Mouse (Mus musculus): Measurements from ENCODE around the gene Ddx39.

The Ddx39 gene

DNA sequence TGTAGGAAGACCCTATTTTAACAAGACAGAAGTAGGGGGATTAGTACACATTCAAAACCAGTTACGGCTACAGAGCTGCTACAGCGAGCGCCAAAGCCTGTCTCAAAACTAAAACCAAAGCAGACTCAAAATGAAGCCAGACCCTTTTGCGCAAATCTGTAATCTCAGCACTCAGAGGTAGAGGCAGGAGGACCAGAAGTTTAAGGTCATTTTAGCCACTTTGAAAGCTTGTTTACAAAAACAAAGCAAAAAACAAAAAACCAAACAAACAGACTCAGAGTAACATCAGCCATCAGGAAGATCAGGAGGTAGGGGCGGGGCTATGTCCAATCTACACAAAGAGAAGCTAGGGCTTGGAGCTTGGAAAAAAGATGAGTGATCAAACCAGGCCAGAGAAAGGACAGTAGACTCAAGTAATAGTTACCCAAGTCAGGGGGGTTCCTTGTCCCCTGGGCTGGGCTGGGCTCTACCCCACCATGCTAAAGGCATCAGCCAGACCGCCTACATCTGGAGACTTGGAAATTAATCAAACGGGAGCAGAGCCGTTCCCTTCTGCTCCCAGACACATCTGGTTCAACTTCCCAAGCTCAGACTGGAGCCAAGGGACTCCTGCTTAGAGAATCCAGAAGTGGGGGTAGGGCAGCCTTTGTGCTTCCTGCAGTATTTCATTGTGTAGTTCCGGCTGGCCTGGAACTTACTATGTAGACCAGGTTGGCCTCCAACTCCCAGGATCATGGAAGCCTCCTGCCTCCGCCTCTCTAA, 24.2 kb downstream of the Ddx39 start:
- no peak for DNase-seq

DNA sequence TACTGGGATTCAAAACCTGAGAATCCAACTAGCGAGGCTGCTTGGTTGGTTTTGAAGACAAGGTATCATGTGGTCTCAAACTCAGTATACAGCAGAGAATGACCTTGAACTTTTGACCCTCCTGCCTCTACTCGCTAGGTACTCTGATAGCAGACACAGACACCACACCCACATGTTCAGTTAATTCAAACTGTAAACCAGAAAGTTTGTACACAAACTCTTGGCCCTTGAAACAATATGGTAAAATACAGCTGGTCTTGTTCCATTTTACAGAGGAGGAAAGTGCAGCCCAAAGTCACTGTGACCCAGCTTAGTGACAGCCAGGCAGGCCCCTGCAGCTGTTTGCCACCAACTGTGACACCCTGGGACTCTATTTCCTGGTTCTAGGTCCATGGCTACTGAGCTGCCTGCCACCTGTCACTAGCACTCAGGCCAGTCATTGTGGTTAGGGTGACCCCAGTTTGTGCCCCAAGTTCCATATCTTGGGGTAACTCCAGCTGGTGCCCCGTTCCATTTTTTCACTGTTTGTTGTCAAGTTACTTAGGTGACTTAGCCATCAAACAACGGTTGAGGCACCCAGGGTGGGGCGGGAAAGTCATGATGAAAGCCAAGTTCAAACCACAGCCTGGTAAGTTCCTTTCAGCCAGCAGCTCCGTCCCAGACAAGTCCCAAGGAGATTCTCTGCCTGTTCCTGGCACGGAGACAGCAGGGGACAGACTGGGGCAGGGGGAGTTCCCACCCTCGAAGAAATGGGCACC, 24.9 kb downstream of the Ddx39 start:
- DNase-seq, result no peak

DNA sequence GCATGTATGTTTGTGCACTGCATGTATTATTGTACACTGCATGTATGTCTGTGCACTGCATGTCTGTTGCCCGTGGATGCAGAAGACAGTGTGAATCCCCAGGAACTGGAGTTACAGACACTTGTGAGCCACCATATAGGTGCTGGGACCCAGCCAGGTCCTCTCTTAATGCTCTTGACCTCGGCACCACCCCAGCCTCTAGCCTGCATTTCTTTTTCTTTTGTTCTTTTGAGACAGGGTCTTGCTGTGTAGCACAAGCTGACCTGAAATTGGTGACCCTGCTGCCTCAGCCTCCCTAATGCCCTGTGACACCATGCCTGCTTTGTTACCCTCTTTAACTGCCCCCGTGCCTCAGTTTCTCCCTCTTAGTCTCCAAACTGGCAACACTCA, 25.6 kb downstream of the Ddx39 start:
- no peak for DNase-seq

DNA sequence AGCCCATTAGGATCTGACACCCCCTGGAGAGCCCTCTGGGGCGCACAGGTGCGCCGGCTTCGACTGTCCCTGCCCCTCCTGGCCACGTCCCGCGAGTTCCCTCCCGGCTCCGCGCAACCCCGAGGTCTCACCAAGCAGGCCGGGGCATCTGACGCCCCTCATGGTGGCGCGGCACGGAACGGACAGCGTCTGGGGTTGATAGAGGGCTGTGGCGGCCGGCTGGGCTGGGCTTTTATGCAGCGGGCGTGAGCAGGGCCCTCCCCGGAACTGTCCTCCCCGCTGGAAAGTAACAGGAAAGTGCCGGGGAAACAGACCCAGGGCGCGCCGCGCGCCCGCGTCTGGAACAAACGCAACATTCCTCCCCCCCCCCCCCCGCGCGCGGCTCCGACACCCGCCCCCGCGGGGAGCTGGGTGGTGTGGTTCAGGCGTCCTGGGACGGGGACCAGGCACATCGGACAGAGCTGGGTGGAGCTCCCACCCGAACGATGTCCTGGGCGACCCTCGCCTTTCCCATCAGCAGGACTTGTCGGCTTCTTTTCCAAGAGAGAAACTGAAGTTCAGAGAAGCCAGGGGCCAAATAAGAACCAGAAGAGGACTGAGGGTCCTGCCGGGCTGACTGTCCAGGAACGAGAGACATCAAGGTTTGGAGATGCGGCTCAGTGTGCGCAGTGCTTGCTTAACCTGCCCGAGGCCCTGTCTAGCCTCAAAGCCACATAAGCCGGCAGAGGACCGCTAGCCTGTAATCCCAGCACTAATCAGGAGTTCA, 26.2 kb downstream of the Ddx39 start, which contains the start of gene Adgre5:
Adgre5 (minus strand) TSS at position 351 of the 766 bp plus-strand sequence.
- DNase-seq, result no peak

DNA sequence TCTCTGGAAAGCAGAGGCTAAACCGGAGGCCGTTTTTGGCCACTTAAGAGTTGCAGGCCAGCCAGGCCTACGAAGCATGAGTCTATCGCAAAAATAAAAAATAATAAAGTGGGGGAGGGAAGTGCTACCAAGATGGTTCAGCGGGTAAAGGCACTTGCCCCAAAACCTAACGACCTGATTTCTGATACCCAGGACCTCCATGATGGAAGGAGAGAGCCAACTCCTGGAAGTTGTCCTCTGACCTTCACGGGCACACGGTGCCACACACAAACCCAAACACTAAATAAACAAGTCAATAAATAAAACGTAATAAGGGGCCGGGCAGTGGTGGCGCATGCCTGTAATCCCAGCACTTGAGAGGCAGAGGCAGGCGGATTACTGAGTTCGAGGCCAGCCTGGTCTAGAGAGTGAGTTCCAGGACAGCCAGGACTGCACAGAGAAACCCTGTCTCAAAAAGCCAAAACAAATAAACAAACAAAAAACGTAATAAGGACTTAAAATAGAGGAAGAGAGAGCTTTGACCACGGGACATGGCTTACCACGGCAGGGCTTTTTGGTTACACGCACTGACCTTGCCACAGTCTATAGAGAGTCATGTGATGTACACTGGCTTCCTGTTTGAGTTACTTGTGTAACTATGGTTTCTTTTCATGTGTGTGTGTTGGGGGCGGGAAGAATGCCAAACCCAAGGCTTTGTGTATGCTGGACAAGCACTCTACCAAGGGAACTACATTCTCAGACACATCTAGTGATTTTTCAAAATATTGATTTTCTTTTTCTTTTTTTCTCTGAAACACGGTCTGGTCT, 27.1 kb downstream of the Ddx39 start:
- no peak for DNase-seq

DNA sequence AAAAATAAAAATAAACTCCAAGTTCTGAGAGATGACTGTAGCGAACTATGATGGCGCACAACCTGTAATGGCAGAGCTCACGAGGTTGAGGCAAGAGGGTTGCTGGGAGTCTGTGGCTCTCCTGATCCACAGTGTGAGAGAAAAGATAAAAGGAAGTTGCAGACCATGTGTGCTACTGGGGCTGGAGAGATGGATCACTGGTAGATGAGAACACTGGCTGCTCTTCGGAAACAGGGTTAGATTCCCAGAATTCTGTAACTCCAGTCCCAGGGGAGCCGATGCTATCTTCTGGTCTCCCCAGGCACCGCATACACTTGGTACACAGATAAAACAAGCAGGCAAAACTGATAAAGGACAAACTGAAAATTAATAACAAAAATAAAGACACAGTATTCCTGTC, 28.0 kb downstream of the Ddx39 start:
- no peak for DNase-seq

DNA sequence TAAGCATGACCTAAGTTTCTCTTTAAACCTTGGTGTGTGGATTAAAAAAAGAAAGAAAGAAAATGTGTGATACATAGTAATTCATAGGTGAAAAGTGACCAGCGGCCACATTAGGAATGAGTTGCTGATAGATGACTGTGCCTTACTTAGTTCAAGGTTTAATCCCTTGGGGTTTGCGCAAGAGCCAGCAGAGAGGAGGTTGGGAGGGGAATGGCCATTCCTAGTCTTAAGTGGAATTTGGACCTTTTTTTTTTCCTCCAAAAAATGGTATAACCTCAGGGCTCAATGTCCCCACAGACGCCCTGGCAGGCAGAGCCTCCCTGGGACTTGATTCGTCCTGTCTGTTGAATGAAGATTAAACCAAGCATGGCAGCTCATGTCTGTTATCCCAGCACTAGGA, 29.1 kb downstream of the Ddx39 start:
- no peak for DNase-seq

DNA sequence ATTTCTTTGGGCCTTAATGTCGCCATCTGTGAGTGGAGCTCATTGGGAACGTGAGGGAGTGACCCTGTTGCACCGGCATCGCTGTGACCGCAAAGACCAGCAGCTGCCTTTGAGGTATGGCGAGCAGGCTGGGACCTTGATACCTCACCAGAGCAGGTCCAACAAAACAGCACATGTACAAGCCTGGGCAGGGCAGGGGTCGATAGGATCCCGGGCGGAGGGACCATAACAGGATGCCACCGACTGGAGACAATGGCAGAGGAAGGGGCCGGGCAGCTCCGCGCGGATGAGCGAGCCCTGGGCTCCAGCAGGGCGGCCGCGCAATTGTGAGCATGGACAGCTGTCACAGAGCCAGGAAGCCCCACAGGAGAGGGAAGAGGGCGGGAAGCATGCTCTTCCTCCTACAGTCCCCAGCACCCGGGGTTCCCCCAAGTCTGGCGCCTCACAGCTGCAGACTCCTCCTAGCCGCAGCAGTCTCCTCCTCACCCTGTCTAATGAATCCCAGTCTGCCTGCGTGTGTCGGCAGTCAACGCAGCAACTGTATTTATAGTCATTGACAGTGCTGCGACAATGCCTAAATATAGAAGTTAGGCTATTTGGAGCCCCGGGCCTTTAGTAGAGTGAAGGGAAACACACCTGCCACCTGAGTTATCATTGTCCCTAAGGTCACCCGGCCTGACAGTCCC, 32.8 kb downstream of the Ddx39 start:
- DNase-seq, result peak; percentile 13 to 16

DNA sequence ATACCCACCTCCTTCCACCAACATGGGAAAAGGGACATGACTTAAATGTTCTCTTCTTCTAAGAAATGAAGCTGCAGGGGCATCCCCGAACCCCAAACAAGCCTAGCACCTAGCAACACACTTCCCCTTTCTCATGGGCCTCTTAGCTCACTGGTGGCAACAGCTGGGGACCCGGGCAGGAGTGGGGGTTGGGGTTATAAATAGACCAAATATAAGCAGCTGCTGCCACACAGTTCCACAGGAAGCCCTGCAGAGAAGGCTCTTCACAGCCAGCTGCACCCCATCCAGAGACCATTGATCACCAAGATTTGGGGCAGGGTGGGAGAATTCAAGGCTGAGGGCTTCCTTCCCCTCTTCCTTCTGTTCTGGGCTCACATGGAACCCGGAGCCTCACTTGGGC, 33.7 kb downstream of the Ddx39 start:
- no peak for DNase-seq

DNA sequence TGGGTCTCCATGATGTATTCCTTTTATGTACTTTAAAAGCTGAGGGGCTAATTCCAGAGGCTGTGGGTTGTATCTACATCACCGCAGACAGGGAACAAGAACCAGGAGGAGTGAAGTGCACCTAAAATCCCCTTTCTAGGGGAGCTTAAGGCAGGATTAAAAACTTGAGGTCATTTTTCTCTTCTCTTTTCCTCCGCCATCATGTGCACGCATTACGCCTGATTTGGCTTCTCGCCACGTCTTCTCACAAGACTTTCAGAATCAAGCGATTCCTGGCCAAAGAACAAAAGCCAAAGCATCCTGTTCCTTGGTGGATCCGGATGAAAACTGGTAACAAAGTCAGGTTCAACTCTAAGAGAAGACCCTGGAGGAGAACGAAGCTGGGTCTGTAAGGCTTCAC, 34.3 kb downstream of the Ddx39 start:
- DNase-seq, result no peak

DNA sequence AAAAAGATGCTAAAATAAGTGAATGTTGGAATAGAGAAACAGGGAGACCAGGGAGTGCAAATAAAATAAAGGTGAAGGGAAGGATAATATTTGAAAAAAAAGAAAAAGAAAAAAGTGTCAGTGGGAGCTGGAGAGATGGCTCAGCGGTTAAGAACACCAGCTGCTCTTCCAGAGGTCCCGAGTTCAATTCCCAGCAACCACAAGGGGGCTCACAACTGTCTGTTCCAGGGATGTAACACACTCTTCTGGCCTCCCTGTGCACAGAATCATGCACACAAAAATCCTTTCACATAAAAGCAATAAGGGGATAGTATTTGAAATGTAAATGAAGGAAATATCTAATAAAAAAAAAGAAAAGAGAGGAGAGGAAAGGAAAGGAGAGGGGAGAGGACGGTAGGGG, 39.2 kb downstream of the Ddx39 start:
- no peak for DNase-seq

DNA sequence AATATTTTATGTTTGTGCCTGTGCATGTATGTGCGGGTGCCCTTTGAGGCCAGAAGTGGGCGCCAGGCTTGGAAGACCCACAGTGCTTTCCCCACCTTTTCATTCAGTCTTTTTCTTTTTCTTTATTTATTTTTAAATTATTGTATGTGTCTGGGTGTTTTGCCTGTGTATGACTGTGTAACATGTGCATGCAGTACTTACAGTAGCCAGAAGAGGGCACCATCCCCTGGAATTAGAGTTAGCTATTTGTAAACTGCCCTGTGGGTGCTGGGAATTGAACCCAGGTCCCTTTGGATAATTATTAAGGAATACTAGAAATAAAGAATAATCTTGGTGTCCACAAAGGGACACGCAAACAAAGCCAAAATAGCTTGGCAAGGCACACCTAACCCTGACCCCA, 41.3 kb downstream of the Ddx39 start:
- no peak for DNase-seq

DNA sequence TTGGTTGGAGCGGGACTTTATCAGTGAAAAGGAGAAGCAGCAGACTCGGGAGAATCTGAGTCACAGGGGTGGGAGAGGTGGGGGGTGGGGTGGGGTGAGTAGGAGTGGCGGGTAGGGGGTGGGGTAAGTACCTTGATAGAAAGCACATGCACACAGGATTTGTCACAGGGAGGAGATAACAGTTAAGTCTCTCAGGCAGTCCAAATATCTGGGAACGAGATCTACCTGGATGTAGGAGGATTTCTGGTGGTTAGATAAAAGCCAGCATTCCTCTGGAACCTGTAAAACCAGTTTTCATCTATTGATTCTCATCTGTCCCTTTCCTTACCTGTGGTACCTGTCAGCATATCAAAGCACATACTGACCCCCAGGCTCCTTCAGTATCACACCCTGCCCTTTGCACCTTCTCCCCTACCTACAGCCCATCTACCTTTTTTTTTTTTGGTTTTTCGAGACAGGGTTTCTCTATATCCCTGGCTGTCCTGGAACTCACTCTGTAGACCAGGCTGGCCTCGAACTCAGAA, 42.2 kb downstream of the Ddx39 start:
- DNase-seq, result no peak

DNA sequence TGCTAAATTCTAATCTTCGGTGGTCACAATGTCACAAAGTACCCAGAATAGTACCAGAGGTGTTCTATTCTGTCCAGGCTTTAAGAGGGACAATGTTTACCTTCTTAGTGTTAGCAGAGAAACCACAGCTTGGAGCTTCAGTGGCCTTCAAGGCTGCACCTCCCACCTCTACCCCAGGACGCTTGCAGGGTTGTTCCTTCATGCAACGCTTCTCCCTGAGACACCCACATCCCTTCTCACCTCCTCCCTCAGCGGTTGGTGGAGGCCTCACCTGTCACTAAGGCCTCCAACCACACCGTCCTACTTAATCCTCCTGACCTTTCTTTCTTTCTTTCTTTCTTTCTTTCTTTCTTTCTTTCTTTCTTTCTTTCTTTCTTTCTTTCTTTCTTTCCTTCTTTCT, 43.3 kb downstream of the Ddx39 start:
- no peak for DNase-seq

DNA sequence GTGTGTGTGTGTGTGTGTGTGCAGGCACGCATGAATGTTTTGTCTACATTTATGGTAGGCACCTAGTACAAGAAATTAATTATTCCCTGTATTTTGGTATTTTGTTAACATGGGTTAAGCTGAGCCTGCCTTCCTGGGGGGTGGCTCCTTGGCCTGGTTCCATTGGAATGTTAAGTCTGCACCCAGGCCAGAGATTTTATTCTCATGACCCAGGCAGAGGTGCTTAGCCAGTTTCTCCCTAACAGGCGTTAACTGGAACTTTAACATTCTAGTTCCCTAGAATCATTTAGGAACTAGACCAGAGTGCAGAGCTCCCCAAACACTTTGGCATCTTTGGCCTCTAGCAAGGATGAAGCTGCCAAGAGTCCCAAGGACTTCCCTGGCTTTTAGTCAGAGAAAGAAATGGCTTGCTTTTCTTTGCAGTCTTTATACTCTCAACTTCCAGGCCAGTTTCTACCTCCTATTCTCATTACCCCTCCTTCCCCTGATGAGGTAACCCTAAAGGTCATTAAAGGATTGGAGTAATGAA, 44.3 kb downstream of the Ddx39 start:
- no peak for DNase-seq

DNA sequence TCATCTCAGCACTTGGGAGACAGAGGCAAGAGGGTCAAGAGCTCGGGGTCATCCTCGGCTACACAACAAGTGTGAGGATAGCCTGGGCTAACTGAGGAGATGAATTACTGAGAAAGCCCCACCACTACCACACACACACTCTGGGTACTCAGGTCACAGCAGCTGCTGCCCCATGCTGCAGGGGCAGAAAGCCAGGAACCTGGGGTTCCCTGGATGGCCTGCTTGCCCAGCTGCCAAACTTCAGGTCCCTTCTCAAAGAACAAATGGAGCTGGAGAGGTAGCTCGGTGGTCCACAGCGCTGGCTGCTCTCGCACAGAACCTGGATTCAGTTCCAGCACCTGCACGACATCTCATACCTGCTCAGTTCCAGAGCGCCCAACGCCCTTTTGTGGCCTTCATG, 49.1 kb downstream of the Ddx39 start:
- DNase-seq, result no peak

DNA sequence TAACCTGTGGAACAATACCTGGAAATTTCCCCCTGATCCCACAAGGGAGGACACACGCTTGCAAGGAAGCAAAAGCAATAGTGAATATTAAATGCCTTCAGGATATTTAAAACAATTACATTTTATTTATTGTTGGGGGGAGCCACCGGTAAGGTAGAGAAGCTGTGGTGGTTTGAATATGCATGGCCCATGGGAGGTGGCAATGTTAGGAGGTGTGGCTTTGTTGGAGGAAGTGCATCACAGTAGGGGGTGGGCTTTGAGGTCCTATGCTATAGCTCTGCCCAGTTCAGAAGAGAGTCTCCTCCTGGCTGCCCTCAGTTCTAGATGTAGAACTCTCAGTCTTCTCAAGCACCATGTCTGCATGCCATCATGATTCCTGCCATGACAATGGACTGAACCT, 49.7 kb downstream of the Ddx39 start:
- no peak for DNase-seq

DNA sequence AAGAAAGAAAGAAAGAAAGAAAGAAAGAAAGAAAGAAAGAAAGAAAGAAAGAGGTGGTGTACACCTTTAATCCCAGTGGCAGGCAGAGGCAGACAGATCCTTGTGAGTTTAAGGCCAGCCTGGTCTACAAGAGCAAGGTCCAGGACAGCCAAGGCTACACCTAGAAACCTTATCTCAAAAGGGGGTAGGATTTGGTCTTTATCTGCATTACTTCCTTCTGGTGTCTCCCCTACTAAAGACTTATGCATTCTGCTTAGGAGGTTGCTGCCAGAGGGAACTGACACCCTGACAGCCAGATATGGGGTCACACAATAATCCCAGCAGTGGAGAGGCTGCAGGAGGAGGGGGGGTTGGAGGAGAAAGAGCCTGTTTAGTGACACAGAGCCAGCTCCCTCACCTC, 50.7 kb downstream of the Ddx39 start:
- no peak for DNase-seq

DNA sequence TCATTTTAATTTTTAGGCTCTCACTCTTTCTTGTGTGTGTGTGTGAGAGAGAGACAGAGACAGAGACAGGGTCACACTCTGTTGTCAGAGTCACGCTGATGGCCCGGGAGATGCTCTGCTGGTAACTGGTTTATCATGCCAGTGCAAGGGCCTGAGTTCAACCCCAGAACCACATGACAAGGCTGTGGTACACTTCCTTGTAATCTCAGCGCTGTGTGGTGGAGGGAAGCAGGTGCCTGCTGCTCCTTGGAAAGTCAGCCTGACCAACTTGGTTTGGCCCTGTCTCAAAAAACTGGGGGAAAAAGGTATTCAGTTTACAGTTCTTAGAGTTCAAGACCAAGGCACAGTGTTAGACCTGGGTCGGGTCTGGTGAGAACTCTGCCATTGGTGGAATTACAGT, 52.5 kb downstream of the Ddx39 start:
- DNase-seq, result no peak

DNA sequence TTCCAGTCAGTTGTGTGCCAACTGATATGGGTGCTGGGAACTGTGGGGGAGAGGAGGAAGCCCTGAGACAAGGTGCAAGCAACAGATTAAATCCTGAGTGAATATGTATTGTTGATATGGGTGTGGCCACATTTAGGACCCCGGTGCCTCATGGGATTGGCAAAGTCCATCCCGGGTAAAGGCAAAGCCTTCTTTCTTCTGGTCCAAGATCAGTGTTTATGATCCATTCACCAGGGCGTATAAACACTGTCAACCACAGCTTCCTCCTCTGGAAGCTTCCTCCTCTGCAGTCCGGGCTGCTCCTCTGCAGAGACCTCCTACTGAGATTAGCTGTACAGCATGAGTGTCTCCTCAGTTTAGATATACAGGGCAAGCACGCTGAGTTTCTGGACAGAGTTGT, 53.5 kb downstream of the Ddx39 start:
- DNase-seq, result no peak

DNA sequence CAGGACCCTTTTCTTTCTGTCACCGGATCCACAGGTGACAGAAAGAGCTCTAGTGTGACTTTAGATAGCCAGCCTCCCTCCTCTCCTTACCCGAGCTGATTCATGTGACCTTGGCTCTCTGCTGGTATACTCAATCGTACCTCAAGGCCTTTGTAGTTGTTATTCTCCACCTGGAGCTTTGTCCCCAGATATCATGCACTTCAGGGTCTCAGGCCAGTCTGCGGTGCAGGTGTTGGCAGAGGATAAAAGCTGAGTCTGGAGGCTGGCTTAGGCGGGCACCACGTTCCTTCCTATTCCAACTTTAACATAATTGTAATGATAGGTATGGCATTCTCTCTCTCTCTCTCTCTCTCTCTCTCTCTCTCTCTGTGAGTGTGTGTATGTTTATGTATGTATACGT, 54.7 kb downstream of the Ddx39 start:
- no peak for DNase-seq

DNA sequence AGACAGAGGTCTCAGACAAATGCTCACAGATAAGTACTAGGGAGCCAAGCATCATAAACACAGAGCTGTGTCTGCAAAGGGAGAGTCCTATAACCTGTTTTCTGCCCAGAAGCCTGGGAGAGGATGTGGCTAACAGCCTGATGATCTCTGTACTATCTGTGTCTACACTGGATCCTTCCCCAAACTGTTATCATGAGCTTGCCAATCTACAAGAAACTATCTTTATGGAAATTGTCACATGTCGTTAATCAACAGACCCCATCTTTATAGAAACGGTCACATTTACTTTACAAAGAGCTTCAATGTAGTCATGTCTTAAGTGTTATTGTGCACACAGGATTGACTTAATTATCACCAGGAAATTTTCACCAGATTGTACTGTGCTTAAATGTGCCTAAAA, 55.7 kb downstream of the Ddx39 start:
- DNase-seq, result no peak
